Mouse (Mus musculus) CH12.LX (cell line): ENCODE measurements around the gene Gpr142. TPM values are rescaled to one million over a fixed set of nuclear protein-coding genes. Genes with fewer than 3 reads are reported as not detected.

Experiments
- DNase-seq: peaks from one replicate; pipeline ENCODE4 v3.0.0-alpha.2; 2013; ENCODE audit errors: extremely low read depth
- H3K27ac ChIP-seq: 2 replicates; pipeline ENCODE4 v1.5.1; 2012; ENCODE audit warnings: low read depth, mild to moderate bottlenecking, control low read depth, moderate library complexity; ENCODE audit not compliant: insufficient read depth
- H3K27me3 ChIP-seq: replicated peaks from 2 replicates; pipeline ENCODE3; 2012; ENCODE audit warnings: inconsistent platforms
- H3K36me3 ChIP-seq, 2 experiments: replicated peaks in 1 of 2; 2 replicates each; pipeline versions ENCODE3 to v1.6.1; 2012; ENCODE audit warnings: inconsistent platforms in 1 of 2, low read length in 1 of 2, mild to moderate bottlenecking in 1 of 2, mixed read lengths in 1 of 2, moderate library complexity in 1 of 2; ENCODE audit not compliant: control insufficient read depth in 1 of 2, insufficient read depth in 1 of 2
- H3K4me1 ChIP-seq, 2 experiments: 2 replicates each; pipeline ENCODE4 v1.6.1; 2012; ENCODE audit warnings: inconsistent platforms in 1 of 2, moderate library complexity in 1 of 2; ENCODE audit not compliant: insufficient read depth in 2 of 2, control insufficient read depth in 1 of 2
- H3K4me2 ChIP-seq: 2 replicates; pipeline ENCODE4 v1.6.1; 2012; ENCODE audit warnings: low read depth, mild to moderate bottlenecking, control low read depth; ENCODE audit not compliant: poor library complexity, insufficient read depth, severe bottlenecking
- H3K4me3 ChIP-seq, 3 experiments: fragments of 150-350 bp in 1 of 3; sonication (generic) in 1 of 3; replicated peaks in 1 of 3; 2 replicates each; pipeline versions ENCODE3 to v1.5.1; 2011 to 2012; ENCODE audit warnings: low read depth in 2 of 3, low read length in 2 of 3, mild to moderate bottlenecking in 2 of 3, moderate library complexity in 2 of 3, control low read depth in 1 of 3, improper control_type of control experiment in 1 of 3, inconsistent platforms in 1 of 3, mixed read lengths in 1 of 3; ENCODE audit not compliant: poor library complexity in 1 of 3
- H3K79me2 ChIP-seq: replicated peaks from 2 replicates; pipeline ENCODE4 v1.6.1; 2012; ENCODE audit warnings: mild to moderate bottlenecking, moderate library complexity; ENCODE audit not compliant: control insufficient read depth, poor library complexity, insufficient read depth, severe bottlenecking; ENCODE audit errors: extremely low read depth
- H3K9ac ChIP-seq: 2 replicates; pipeline ENCODE4 v1.6.1; 2012; ENCODE audit warnings: low read depth, mild to moderate bottlenecking, control low read depth, moderate library complexity; ENCODE audit not compliant: insufficient read depth
- H3K9me3 ChIP-seq: replicated peaks from 2 replicates; pipeline ENCODE3; 2012; ENCODE audit warnings: low read length, inconsistent platforms, mixed read lengths
- BHLHE40 ChIP-seq: IDR thresholded peaks from 2 replicates; pipeline ENCODE4 v1.6.1; 2011; ENCODE audit warnings: mild to moderate bottlenecking, low read depth, low read length, improper control_type of control experiment
- CTCF ChIP-seq, 2 experiments: IDR thresholded peaks in 1 of 2; conservative IDR thresholded peaks in 1 of 2; 2 replicates each; pipeline ENCODE4 v1.5.1; 2011 to 2012; ENCODE audit warnings: low read depth in 2 of 2, low read length in 2 of 2, improper control_type of control experiment in 1 of 2, inconsistent platforms in 1 of 2, mild to moderate bottlenecking in 1 of 2, moderate library complexity in 1 of 2
- E2F4 ChIP-seq: IDR thresholded peaks from 2 replicates; pipeline ENCODE4 v1.6.1; 2011; ENCODE audit warnings: low read depth, low read length, improper control_type of control experiment; ENCODE audit not compliant: insufficient replicate concordance
- ELF1 ChIP-seq: IDR thresholded peaks from 2 replicates; pipeline ENCODE4 v1.6.1; 2014; ENCODE audit warnings: low read depth, mild to moderate bottlenecking, inconsistent platforms, low read length, improper control_type of control experiment
- EP300 ChIP-seq: IDR thresholded peaks from 2 replicates; pipeline ENCODE4 v1.6.1; 2011; ENCODE audit warnings: low read length, improper control_type of control experiment
- GABPA ChIP-seq: IDR thresholded peaks from 2 replicates; pipeline ENCODE4 v1.6.1; 2012; ENCODE audit warnings: low read depth, low read length, improper control_type of control experiment, inconsistent platforms; ENCODE audit not compliant: insufficient replicate concordance
- HCFC1 ChIP-seq: IDR thresholded peaks from 2 replicates; pipeline ENCODE4 v1.6.1; 2012; ENCODE audit warnings: low read depth, mild to moderate bottlenecking, inconsistent platforms, low read length, improper control_type of control experiment
- IRF4 ChIP-seq: IDR thresholded peaks from 2 replicates; pipeline ENCODE4 v1.6.1; 2014; ENCODE audit warnings: low read depth, mild to moderate bottlenecking, inconsistent platforms, low read length, improper control_type of control experiment
- MAFK ChIP-seq: IDR thresholded peaks from 2 replicates; pipeline ENCODE4 v1.6.1; 2011; ENCODE audit warnings: low read length, improper control_type of control experiment; ENCODE audit not compliant: insufficient replicate concordance
- MAZ ChIP-seq: IDR thresholded peaks from 2 replicates; pipeline ENCODE4 v1.6.1; 2012; ENCODE audit warnings: low read depth, mild to moderate bottlenecking, inconsistent platforms, low read length, improper control_type of control experiment, moderate library complexity
- MYC ChIP-seq: IDR thresholded peaks from 2 replicates; pipeline ENCODE4 v1.6.1; 2011; ENCODE audit warnings: low read depth, mild to moderate bottlenecking, improper control_type of control experiment, low read length
- NELFE ChIP-seq: IDR thresholded peaks from 2 replicates; pipeline ENCODE4 v1.6.1; 2011; ENCODE audit warnings: low read depth, low read length, improper control_type of control experiment
- NRF1 ChIP-seq: IDR thresholded peaks from 2 replicates; pipeline ENCODE4 v1.6.1; 2014; ENCODE audit warnings: low read depth, mild to moderate bottlenecking, inconsistent platforms, low read length, improper control_type of control experiment, moderate library complexity
- PAX5 ChIP-seq: IDR thresholded peaks from 2 replicates; pipeline ENCODE4 v1.6.1; 2012; ENCODE audit warnings: low read length, inconsistent platforms, mixed read lengths
- POLR2A ChIP-seq: IDR thresholded peaks from 2 replicates; pipeline ENCODE4 v1.6.1; 2011; ENCODE audit warnings: low read depth, mild to moderate bottlenecking, improper control_type of control experiment, low read length
- TBP ChIP-seq: conservative IDR thresholded peaks from 2 replicates; pipeline ENCODE4 v1.6.1; 2011; ENCODE audit warnings: low read depth, low read length, improper control_type of control experiment
- ZC3H11A ChIP-seq: IDR thresholded peaks from 2 replicates; pipeline ENCODE4 v1.6.1; 2012; ENCODE audit warnings: low read depth, mild to moderate bottlenecking, inconsistent platforms, low read length, improper control_type of control experiment
- ZKSCAN1 ChIP-seq: IDR thresholded peaks from 2 replicates; pipeline ENCODE4 v1.6.1; 2012; ENCODE audit warnings: low read depth, inconsistent platforms, low read length, improper control_type of control experiment, borderline replicate concordance
- ZMIZ1 ChIP-seq: IDR thresholded peaks from 2 replicates; pipeline ENCODE4 v1.6.1; 2012; ENCODE audit warnings: low read depth, mild to moderate bottlenecking, inconsistent platforms, low read length, improper control_type of control experiment
- dilution Hi-C: fragments of 300-500 bp; cut with MboI; formaldehyde crosslinking; loops from 2 replicates; pipeline ENCODE4 v1.14.3; 2020; ENCODE audit warnings: low sequenced_read_pairs; ENCODE audit not compliant: extremely low pct_unique_long_range_greater_than_20kb, extremely low pct_ligation_motif_present
- in situ Hi-C: fragments of 300-500 bp; cut with MboI; formaldehyde crosslinking; loops from 3 replicates; pipeline ENCODE4 v1.14.3; 2019; ENCODE audit warnings: low sequenced_read_pairs, low pct_ligation_motif_present, low pct_unique_long_range_greater_than_20kb, mixed read lengths
- polyA plus RNA-seq: library from polyadenylated mRNA; unstranded; fragments of >175 nt; gene quantifications from 2 replicates; pipeline ENCODE4 v1.2.1, GENCODE M21; 2012; ENCODE audit warnings: low read depth; ENCODE audit not compliant: insufficient read length
- total RNA-seq, 2 experiments: library from RNA; depleted of rRNA; stranded (reverse); fragments of 300-350 nt in 1 of 2; fragments of >200 nt in 1 of 2; gene quantifications; 2 replicates each; pipeline ENCODE4 v1.2.3; 2012 to 2014

Gene Gpr142
- total and polyA plus RNA-seq, 3 experiments: not detected

DNA sequence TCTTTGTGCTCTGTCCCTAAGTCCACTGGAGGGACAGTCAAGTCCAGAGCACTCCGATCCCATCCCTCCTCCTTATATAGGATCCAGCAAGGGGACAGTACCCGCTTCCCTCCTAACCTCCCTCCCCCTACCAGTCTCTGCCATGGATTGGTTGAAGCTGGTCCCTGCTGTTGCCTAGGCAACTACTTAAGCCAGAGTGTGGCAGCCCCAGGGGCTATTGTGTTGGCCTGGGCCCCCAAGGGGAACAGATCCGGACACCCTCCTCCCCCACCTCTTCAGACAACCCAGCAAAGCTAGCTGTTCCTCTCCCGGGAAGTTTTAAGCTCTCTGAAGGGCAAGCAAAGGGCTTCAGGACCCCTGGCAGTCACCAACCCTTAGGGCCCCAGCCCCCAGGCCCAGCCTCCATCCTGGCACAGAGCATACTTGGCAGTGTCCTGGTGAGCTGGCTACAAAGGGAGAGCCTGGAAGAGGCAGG lies 2.8 kb upstream of the Gpr142 start, which contains the start of gene Btbd17:
Gene Btbd17, minus strand, starts transcription at position 98 of the 475 bp plus-strand sequence.
- Histone ChIP-seq H3K4me2 (peak within 1 kb of the TSS; percentile 85), H3K4me1 (peaks cover 3 to 21% of the 10 kb centered on the region in 2 experiments; a peak in 3 of 4 replicates)
- in situ Hi-C loops: loop anchor here (5.0 kb wide), 1 partner anchor 44 kb away; no protein-coding TSS in a partner anchor
- no peak for TF ChIP-seq POLR2A
- TF ChIP-seq, all 38 proteins: peak for 0
- H3K4me3 ChIP-seq: peak within 1 kb of the TSS in 2 of 3 experiments; percentile 12 to 38
- dilution Hi-C loops: no loop called here
- DNase-seq: no peak
- H3K9ac ChIP-seq: no peak within 1 kb of the TSS
- peaks cover 0 to 4% of the 10 kb centered on the region in 2 experiments for H3K36me3 ChIP-seq
- H3K79me2 ChIP-seq: no peaks in the 10 kb centered on the region
- H3K9me3 ChIP-seq: peaks cover 11% of the 10 kb centered on the region
- peaks cover 29% of the 10 kb centered on the region for H3K27me3 ChIP-seq
- H3K27ac ChIP-seq: no peak within 1 kb of the TSS

DNA sequence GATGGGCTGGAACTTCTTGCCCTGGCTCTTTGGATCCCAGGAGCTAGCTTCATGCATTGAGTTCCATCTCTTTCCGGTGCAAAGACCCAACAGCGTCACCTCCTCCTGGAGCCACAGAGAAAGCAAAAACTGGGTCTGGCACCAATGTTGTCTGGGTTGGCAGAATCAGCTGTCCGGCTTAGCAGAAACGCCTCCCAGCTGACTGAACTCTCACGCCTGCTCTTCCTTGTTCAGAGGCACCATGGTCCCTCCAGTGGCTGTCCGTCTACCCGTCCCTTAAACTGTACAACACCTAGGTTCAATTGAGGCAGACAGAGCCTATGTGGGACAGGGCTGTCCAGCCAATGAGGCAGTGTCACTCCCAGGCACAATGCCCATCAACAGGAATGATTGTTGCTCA lies 1.5 kb upstream of the Gpr142 start:
- peaks cover 3 to 21% of the 10 kb centered on the region in 2 experiments; a peak in 3 of 4 replicates for H3K4me1 ChIP-seq
- H3K9ac ChIP-seq: no peak overlapping the region
- H3K27ac ChIP-seq: no peak overlapping the region
- TF ChIP-seq ZKSCAN1: no peak
- TF ChIP-seq ELF1: no peak
- no peak for TF ChIP-seq EP300
- no peak for TF ChIP-seq ZC3H11A
- no peak for TF ChIP-seq NELFE
- no peak for TF ChIP-seq BHLHE40
- TF ChIP-seq MAFK: no peak
- TF ChIP-seq POLR2A: no peak
- no peak for TF ChIP-seq TBP
- TF ChIP-seq NRF1: no peak
- TF ChIP-seq E2F4: no peak
- no peak for TF ChIP-seq MAZ
- TF ChIP-seq PAX5: no peak
- TF ChIP-seq GABPA: no peak
- TF ChIP-seq HCFC1: no peak
- no peak for TF ChIP-seq ZMIZ1
- no peak for TF ChIP-seq IRF4
- TF ChIP-seq MYC: no peak
- no peak for TF ChIP-seq CTCF (conservative IDR thresholded peaks at IDR 0.05 in 1 of 2, IDR thresholded peaks at IDR 0.05 in 1 of 2; ENCODE audit: low read depth in 2 of 2, low read length in 2 of 2)
- dilution Hi-C loops (no loop called here), in situ Hi-C loops (loop anchor here (5.0 kb wide), 1 partner anchor 45 kb away; no protein-coding TSS in a partner anchor)
- H3K9me3 ChIP-seq: peaks cover 8% of the 10 kb centered on the region
- no peaks in the 10 kb centered on the region for H3K79me2 ChIP-seq
- H3K4me3 ChIP-seq: no peak overlapping the region
- no peak overlapping the region for H3K4me2 ChIP-seq
- H3K27me3 ChIP-seq: peaks cover 35% of the 10 kb centered on the region
- peaks cover 0 to 1% of the 10 kb centered on the region in 2 experiments for H3K36me3 ChIP-seq
- DNase-seq: no peak
